Mouse (Mus musculus) adipocyte (in vitro differentiated cells): ENCODE measurements around the gene Cfap97d2.

Source experiments
- DNase-seq: peaks from one replicate; pipeline ENCODE4 v3.0.0-alpha.2; 2016; ENCODE audit warnings: low spot score

Gene Cfap97d2

GRCm38 (mm10) chr8:13687101-13687717 is 18.5 kb upstream of the Cfap97d2 start:
- DNase-seq: no peak

GRCm38 (mm10) chr8:13687941-13688340 is 17.7 kb upstream of the Cfap97d2 start:
- no peak for DNase-seq

- peak; percentile 74 for DNase-seq
Observed at GRCm38 (mm10) chr8:13688461-13688860, 17.2 kb upstream of the Cfap97d2 start.

GRCm38 (mm10) chr8:13689331-13689730 is 16.4 kb upstream of the Cfap97d2 start:
- no peak for DNase-seq

- no peak for DNase-seq
Observed at GRCm38 (mm10) chr8:13692302-13693066, 13.2 kb upstream of the Cfap97d2 start.

- DNase-seq: no peak
Observed at GRCm38 (mm10) chr8:13694735-13695134, 11.0 kb upstream of the Cfap97d2 start.

- DNase-seq: no peak
Observed at GRCm38 (mm10) chr8:13695203-13695867, 10.4 kb upstream of the Cfap97d2 start.

- DNase-seq: no peak
Observed at GRCm38 (mm10) chr8:13696157-13696556, 9.5 kb upstream of the Cfap97d2 start.

- no peak for DNase-seq
Observed at GRCm38 (mm10) chr8:13697196-13697595, 8.5 kb upstream of the Cfap97d2 start.

GRCm38 (mm10) chr8:13697681-13698080 is 8.0 kb upstream of the Cfap97d2 start:
- no peak for DNase-seq

GRCm38 (mm10) chr8:13698281-13698680 is 7.4 kb upstream of the Cfap97d2 start:
- no peak for DNase-seq

- no peak for DNase-seq
Observed at GRCm38 (mm10) chr8:13699323-13699949, 6.3 kb upstream of the Cfap97d2 start.

- no peak for DNase-seq
Observed at GRCm38 (mm10) chr8:13702755-13703154, 2.9 kb upstream of the Cfap97d2 start.

- no peak for DNase-seq
Observed at GRCm38 (mm10) chr8:13703756-13704155, 1.9 kb upstream of the Cfap97d2 start.

- peak; percentile 59 for DNase-seq
Observed at GRCm38 (mm10) chr8:13704301-13704700, 1.4 kb upstream of the Cfap97d2 start.

- no peak for DNase-seq
Observed at GRCm38 (mm10) chr8:13706918-13707317, 1.2 kb downstream of the Cfap97d2 start.

GRCm38 (mm10) chr8:13708514-13708913 is 2.8 kb downstream of the Cfap97d2 start:
- no peak for DNase-seq

- DNase-seq: no peak
Observed at GRCm38 (mm10) chr8:13718980-13719379, 13.3 kb downstream of the Cfap97d2 start.

GRCm38 (mm10) chr8:13725722-13726121 is 20.0 kb downstream of the Cfap97d2 start:
- peak; percentile 67 for DNase-seq

- peak; percentile 38 for DNase-seq
Observed at GRCm38 (mm10) chr8:13727469-13728094, 21.9 kb downstream of the Cfap97d2 start.

GRCm38 (mm10) chr8:13740323-13740770 is 34.7 kb downstream of the Cfap97d2 start:
- DNase-seq: no peak
